Mouse (Mus musculus) limb, embryonic 14.5 days (tissue): ENCODE measurements around the gene Kcnk7. TPM values are rescaled to one million over a fixed set of nuclear protein-coding genes. Genes with fewer than 3 reads are reported as not detected.

Experiments used
- ATAC-seq: fragments of 200-750 bp; cut with Nextera tagmentation; 2 replicates; pipeline ENCODE4 v1.8.0; 2017; ENCODE audit warnings: low read depth, moderate number of reproducible peaks, moderate TSS enrichment; ENCODE audit not compliant: low FRiP score
- DNase-seq: peaks from one replicate; pipeline ENCODE4 v3.0.0-alpha.2; 2015; ENCODE audit warnings: low spot score
- H3K27ac ChIP-seq: fragments of 300-500 bp; sonication (generic); replicated peaks from 2 replicates; pipeline ENCODE4 v1.5.1; 2014; ENCODE audit warnings: low read depth, mild to moderate bottlenecking, low read length, moderate library complexity, mixed read lengths
- H3K27me3 ChIP-seq: fragments of 300-500 bp; sonication (generic); 2 replicates; pipeline ENCODE4 v1.6.1; 2014; ENCODE audit warnings: low read length, mixed read lengths; ENCODE audit not compliant: control insufficient read depth, insufficient read depth
- H3K36me3 ChIP-seq: fragments of 300-500 bp; sonication (generic); 2 replicates; pipeline ENCODE4 v1.6.1; 2014; ENCODE audit warnings: mild to moderate bottlenecking, low read length, moderate library complexity, mixed read lengths; ENCODE audit not compliant: control insufficient read depth, insufficient read depth
- H3K4me1 ChIP-seq: fragments of 300-500 bp; sonication (generic); 2 replicates; pipeline ENCODE4 v1.6.1; 2014; ENCODE audit warnings: antibody characterized with exemption, low read length, mixed read lengths; ENCODE audit not compliant: control insufficient read depth, insufficient read depth
- H3K4me2 ChIP-seq: fragments of 300-500 bp; sonication (generic); replicated peaks from 2 replicates; pipeline ENCODE4 v1.6.1; 2014; ENCODE audit warnings: low read depth, mild to moderate bottlenecking, low read length, moderate library complexity; ENCODE audit not compliant: severe bottlenecking
- H3K4me3 ChIP-seq: fragments of 300-500 bp; sonication (generic); replicated peaks from 2 replicates; pipeline ENCODE4 v1.5.1; 2014; ENCODE audit warnings: low read length
- H3K9ac ChIP-seq: fragments of 300-500 bp; sonication (generic); 2 replicates; pipeline ENCODE4 v1.6.1; 2014; ENCODE audit warnings: mild to moderate bottlenecking, low read depth, low read length, moderate library complexity; ENCODE audit not compliant: severe bottlenecking
- H3K9me3 ChIP-seq: fragments of 300-500 bp; sonication (generic); 2 replicates; pipeline ENCODE4 v1.6.1; 2016; ENCODE audit warnings: low read length; ENCODE audit not compliant: control insufficient read depth
- POLR2A ChIP-seq: fragments of 200-500 bp; IDR thresholded peaks from 2 replicates; pipeline ENCODE4 v1.8.0; 2012; ENCODE audit warnings: inconsistent platforms, mild to moderate bottlenecking, moderate library complexity, borderline replicate concordance; ENCODE audit not compliant: insufficient read depth, insufficient read length; ENCODE audit errors: extremely low read depth
- WGBS: fragments of 180-500 bp; shearing (Covaris S2); extraction: QIAGEN DNeasy Blood & Tissue Kit; methylation state at CpG from one replicate; pipeline ENCODE4 v1.1.7; 2014; 5-methylcytosine and 5-hydroxymethylcytosine counted together
- polyA plus RNA-seq, 2 experiments: library from polyadenylated mRNA; depleted of rRNA in 1 of 2; stranded (reverse) in 1 of 2; unstranded in 1 of 2; fragments of >200 nt; fragmentation: Nextera tagmentation in 1 of 2; extraction: Ambion mirVana in 1 of 2; gene quantifications; 2 replicates each; pipeline versions ENCODE4 v1.2.1 to v1.2.3; 2012 to 2014

The Kcnk7 gene
- polyA plus RNA-seq, 2 experiments: 0.41 to 0.81 TPM

- WGBS: under 1% methylated on average over 29 of the region's 32 CpGs
- H3K4me1 ChIP-seq: peaks cover 50% of the 10 kb centered on the region
- H3K27me3 ChIP-seq: peaks cover 5% of the 10 kb centered on the region; the same call in 1 of the 2 replicates
- TF ChIP-seq POLR2A: no peak
- H3K9ac ChIP-seq: peak overlapping the region; percentile 90
- H3K36me3 ChIP-seq: peaks cover 7% of the 10 kb centered on the region
- DNase-seq: no peak
- ATAC-seq: peak; percentile 27; the same call in 1 of the 2 replicates
- peak overlapping the region; percentile 96 for H3K27ac ChIP-seq
- peak overlapping the region; percentile 89 for H3K4me3 ChIP-seq
- H3K9me3 ChIP-seq: no peaks in the 10 kb centered on the region
- H3K4me2 ChIP-seq: peak overlapping the region; percentile 78
Measured at GRCm38 (mm10) chr19:5742241-5742641, 38.1 kb downstream of the Kcnk7 start.

- Histone ChIP-seq H3K4me2 (peak overlapping the region; percentile 78), H3K36me3 (peaks cover 10% of the 10 kb centered on the region), H3K9ac (peak overlapping the region; percentile 90), H3K4me1 (peaks cover 50% of the 10 kb centered on the region), H3K27ac (no peak overlapping the region), H3K27me3 (peaks cover 5% of the 10 kb centered on the region; the same call in 1 of the 2 replicates), H3K4me3 (peak overlapping the region; percentile 89), H3K9me3 (no peaks in the 10 kb centered on the region)
- no peak for DNase-seq
- no peak for ATAC-seq
- 45% methylated on average over 5 of the region's 5 CpGs for WGBS
- no peak for TF ChIP-seq POLR2A
Measured at GRCm38 (mm10) chr19:5743576-5743975, 39.4 kb downstream of the Kcnk7 start.

- Histone ChIP-seq H3K27ac (no peak overlapping the region), H3K27me3 (peaks cover 9% of the 10 kb centered on the region)
- no peak for TF ChIP-seq POLR2A
Measured at GRCm38 (mm10) chr19:5745756-5746710, 41.9 kb downstream of the Kcnk7 start.

GRCm38 (mm10) chr19:5746907-5747363, 42.8 kb downstream of the Kcnk7 start:
- 41% methylated on average over 12 of the region's 12 CpGs for WGBS
- Histone ChIP-seq H3K4me3 (no peak overlapping the region), H3K27me3 (peaks cover 18% of the 10 kb centered on the region), H3K4me1 (peaks cover 35% of the 10 kb centered on the region), H3K36me3 (peaks cover 36% of the 10 kb centered on the region), H3K27ac (no peak overlapping the region), H3K9ac (no peak overlapping the region), H3K9me3 (no peaks in the 10 kb centered on the region), H3K4me2 (no peak overlapping the region)
- no peak for ATAC-seq
- DNase-seq: no peak
- TF ChIP-seq POLR2A: no peak

More at GRCm38 (mm10) chr19:5745756-5746710, 41.9 kb downstream of the Kcnk7 start:
- DNase-seq (no peak), ATAC-seq (no peak)
- Histone ChIP-seq H3K4me3 (peak overlapping the region; percentile 20), H3K4me2 (peak overlapping the region; percentile 50), H3K9me3 (no peaks in the 10 kb centered on the region), H3K36me3 (peaks cover 31% of the 10 kb centered on the region), H3K9ac (peak overlapping the region; percentile 45), H3K4me1 (peaks cover 39% of the 10 kb centered on the region)
- 11% methylated on average over 24 of the region's 36 CpGs for WGBS

GRCm38 (mm10) chr19:5749476-5749875, 45.3 kb downstream of the Kcnk7 start:
- no peak overlapping the region for H3K9ac ChIP-seq
- DNase-seq (no peak), ATAC-seq (no peak)
- peaks cover 18% of the 10 kb centered on the region for H3K27me3 ChIP-seq
- 74% methylated on average over 6 of the region's 6 CpGs for WGBS
- H3K36me3 ChIP-seq: peaks cover 49% of the 10 kb centered on the region
- peaks cover 18% of the 10 kb centered on the region for H3K4me1 ChIP-seq
- H3K4me3 ChIP-seq: no peak overlapping the region
- H3K9me3 ChIP-seq: no peaks in the 10 kb centered on the region
- H3K27ac ChIP-seq: no peak overlapping the region
- no peak for TF ChIP-seq POLR2A
- H3K4me2 ChIP-seq: no peak overlapping the region
